Mouse (Mus musculus): ENCODE data around the gene Hal. TPM values are rescaled to one million over a fixed set of nuclear protein-coding genes. Genes with fewer than 3 reads are reported as not detected.

The Hal gene
- polyA plus RNA-seq, 1 experiment from 2014 or later: not detected

- 91% methylated on average over 4 of the region's 4 CpGs for WGBS
Measured at GRCm38 (mm10) chr10:93518186-93518585, 29.6 kb downstream of the Hal start.

DNA sequence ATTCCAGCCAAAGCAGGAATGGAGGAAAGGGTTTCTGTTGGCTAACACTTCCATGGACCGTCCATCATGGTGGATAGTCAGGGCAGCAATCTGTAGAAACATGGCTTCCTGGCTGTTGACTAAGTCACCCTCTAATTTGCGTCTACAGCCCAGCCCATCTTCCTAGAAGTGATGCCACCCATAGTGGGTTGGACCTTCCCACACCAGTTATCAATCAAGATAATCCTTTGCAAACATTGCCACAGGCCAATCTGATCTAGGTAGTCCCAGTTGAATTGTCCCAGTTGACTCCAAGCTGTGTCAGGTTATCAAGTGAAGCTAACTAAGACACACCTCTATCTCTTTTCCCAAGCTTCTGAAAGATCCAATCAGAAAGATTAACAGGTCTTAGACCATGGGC is 30.1 kb downstream of the Hal start:
- ATAC-seq (ENCODE audit: low FRiP score, low read depth): no peak
- Histone ChIP-seq H3K4me2 (replicated peaks) (no peak overlapping the region), H3K36me3 (no peaks in the 10 kb centered on the region), H3K4me1 (no peaks in the 10 kb centered on the region), H3K9ac (replicated peaks) (no peak overlapping the region), H3K4me3 (no peak overlapping the region), H3K27me3 (no peaks in the 10 kb centered on the region), H3K9me3 (no peaks in the 10 kb centered on the region), H3K27ac (replicated peaks) (no peak overlapping the region)
- WGBS: 86% methylated on average over 2 of the region's 2 CpGs

More at GRCm38 (mm10) chr10:93518186-93518585, 29.6 kb downstream of the Hal start:
- Histone ChIP-seq H3K27ac (replicated peaks) (no peak overlapping the region), H3K36me3 (no peaks in the 10 kb centered on the region), H3K4me2 (replicated peaks) (no peak overlapping the region), H3K27me3 (no peaks in the 10 kb centered on the region), H3K4me1 (no peaks in the 10 kb centered on the region), H3K4me3 (no peak overlapping the region), H3K9ac (replicated peaks) (no peak overlapping the region), H3K9me3 (no peaks in the 10 kb centered on the region)
- ATAC-seq (ENCODE audit: low FRiP score, low read depth): no peak

GRCm38 (mm10) chr10:93519159-93519558 is 30.6 kb downstream of the Hal start:
- Histone ChIP-seq H3K36me3 (no peaks in the 10 kb centered on the region), H3K27me3 (no peaks in the 10 kb centered on the region), H3K9me3 (no peaks in the 10 kb centered on the region), H3K27ac (replicated peaks) (no peak overlapping the region), H3K4me1 (no peaks in the 10 kb centered on the region), H3K4me2 (replicated peaks) (no peak overlapping the region), H3K9ac (replicated peaks) (no peak overlapping the region), H3K4me3 (no peak overlapping the region)
- no peak for ATAC-seq (ENCODE audit: low FRiP score, low read depth)
- WGBS: 93% methylated on average over 8 of the region's 8 CpGs

GRCm38 (mm10) chr10:93519756-93520155 is 31.2 kb downstream of the Hal start:
- Histone ChIP-seq H3K27me3 (no peaks in the 10 kb centered on the region), H3K4me3 (no peak overlapping the region), H3K9ac (replicated peaks) (no peak overlapping the region), H3K27ac (replicated peaks) (no peak overlapping the region), H3K36me3 (no peaks in the 10 kb centered on the region), H3K4me1 (no peaks in the 10 kb centered on the region), H3K9me3 (no peaks in the 10 kb centered on the region), H3K4me2 (replicated peaks) (no peak overlapping the region)
- WGBS: 93% methylated on average over 5 of the region's 5 CpGs
- ATAC-seq (ENCODE audit: low FRiP score, low read depth): no peak

- WGBS: 75% methylated on average over 4 of the region's 4 CpGs
- no peaks in the 10 kb centered on the region for H3K27me3 ChIP-seq
- H3K36me3 ChIP-seq: no peaks in the 10 kb centered on the region
- no peak overlapping the region for H3K27ac ChIP-seq (replicated peaks)
- H3K9ac ChIP-seq (replicated peaks): no peak overlapping the region
- ATAC-seq (ENCODE audit: low FRiP score, low read depth): no peak
- H3K4me3 ChIP-seq: no peak overlapping the region
- no peaks in the 10 kb centered on the region for H3K4me1 ChIP-seq
- H3K9me3 ChIP-seq: no peaks in the 10 kb centered on the region
- no peak overlapping the region for H3K4me2 ChIP-seq (replicated peaks)
Measured at GRCm38 (mm10) chr10:93520994-93521393, 32.4 kb downstream of the Hal start.

DNA sequence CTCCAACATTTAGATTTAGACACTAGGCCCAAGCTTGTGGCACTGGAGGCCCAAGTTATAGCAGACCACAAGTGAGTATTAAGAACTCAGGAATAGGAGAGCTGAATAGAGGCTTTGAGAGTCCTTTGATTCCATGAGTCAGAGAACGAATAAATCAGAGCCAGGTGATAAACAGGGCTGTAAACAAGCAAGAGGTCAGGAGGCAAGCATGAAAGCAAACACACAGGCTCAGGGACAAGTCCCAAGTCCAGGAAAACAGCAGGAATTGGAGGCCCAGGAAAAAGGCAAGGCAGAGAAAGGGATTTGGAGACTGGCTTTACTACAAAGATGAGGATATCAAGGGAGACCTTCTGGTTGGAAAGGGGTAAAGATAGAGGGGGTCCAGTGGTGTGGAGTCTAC is 36.8 kb downstream of the Hal start:
- H3K27ac ChIP-seq (replicated peaks): no peak overlapping the region
- no peaks in the 10 kb centered on the region for H3K4me1 ChIP-seq
- no peak for ATAC-seq (ENCODE audit: low FRiP score, low read depth)
- H3K9ac ChIP-seq (replicated peaks): no peak overlapping the region
- no peak overlapping the region for H3K4me2 ChIP-seq (replicated peaks)
- no peaks in the 10 kb centered on the region for H3K27me3 ChIP-seq
- H3K9me3 ChIP-seq: peaks cover 6% of the 10 kb centered on the region
- H3K36me3 ChIP-seq: no peaks in the 10 kb centered on the region
- no peak overlapping the region for H3K4me3 ChIP-seq
- WGBS: 86% methylated on average over 1 of the region's 1 CpGs

GRCm38 (mm10) chr10:93538287-93538686 is 49.7 kb downstream of the Hal start:
- Histone ChIP-seq H3K9ac (replicated peaks) (no peak overlapping the region), H3K4me3 (no peak overlapping the region), H3K4me1 (peaks cover 18% of the 10 kb centered on the region), H3K9me3 (no peaks in the 10 kb centered on the region), H3K27ac (replicated peaks) (no peak overlapping the region), H3K36me3 (no peaks in the 10 kb centered on the region), H3K27me3 (peaks cover 45% of the 10 kb centered on the region), H3K4me2 (replicated peaks) (no peak overlapping the region)
- no peak for ATAC-seq (ENCODE audit: low FRiP score, low read depth)
- 94% methylated on average over 2 of the region's 2 CpGs for WGBS

DNA sequence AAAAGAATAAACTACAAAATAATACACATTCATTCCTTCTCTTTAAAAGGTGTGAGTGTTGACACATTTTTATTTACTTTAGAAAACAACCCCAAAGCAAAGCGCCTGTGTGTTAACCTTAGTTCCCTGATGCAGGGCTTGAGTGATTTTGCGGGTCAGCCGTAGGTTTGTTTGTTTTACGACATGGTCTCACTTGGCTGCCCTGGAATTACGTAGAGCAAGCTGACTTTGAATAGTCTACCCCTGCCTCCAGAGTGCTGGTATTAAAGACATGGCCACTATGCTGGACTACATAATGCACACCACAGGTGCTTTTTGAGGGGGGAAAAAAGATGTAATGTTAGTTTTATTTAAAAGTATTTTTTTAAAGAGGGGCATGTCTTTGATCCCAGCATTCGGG is 50.2 kb downstream of the Hal start:
- ATAC-seq (ENCODE audit: low FRiP score, low read depth): no peak
- Histone ChIP-seq H3K27me3 (peaks cover 45% of the 10 kb centered on the region), H3K4me1 (peaks cover 18% of the 10 kb centered on the region), H3K4me2 (replicated peaks) (no peak overlapping the region), H3K9me3 (no peaks in the 10 kb centered on the region), H3K9ac (replicated peaks) (no peak overlapping the region), H3K36me3 (no peaks in the 10 kb centered on the region), H3K27ac (replicated peaks) (no peak overlapping the region), H3K4me3 (no peak overlapping the region)
- WGBS: 59% methylated on average over 6 of the region's 6 CpGs

- no peak within 1 kb of the TSS for H3K27ac ChIP-seq (replicated peaks)
- H3K36me3 ChIP-seq: no peaks in the 10 kb centered on the region
- H3K27me3 ChIP-seq: peaks cover 35% of the 10 kb centered on the region
- H3K9ac ChIP-seq (replicated peaks): peak within 1 kb of the TSS; percentile 39; the same call in 1 of the 2 replicates
- peak within 1 kb of the TSS; percentile 56 for H3K4me2 ChIP-seq (replicated peaks)
- peaks cover 12% of the 10 kb centered on the region; the same call in 1 of the 2 replicates for H3K4me1 ChIP-seq
- peak within 1 kb of the TSS; percentile 34 for H3K4me3 ChIP-seq
- WGBS: 4% methylated on average over 35 of the region's 35 CpGs
- no peaks in the 10 kb centered on the region for H3K9me3 ChIP-seq
- peak; percentile 94 for ATAC-seq (ENCODE audit: low FRiP score, low read depth)
Measured at GRCm38 (mm10) chr10:93539775-93540430, 51.3 kb downstream of the Hal start, which contains the start of gene Amdhd1. Gene Amdhd1, minus strand, starts transcription at chr10:93540033.

GRCm38 (mm10) chr10:93540431-93541210 is 52.1 kb downstream of the Hal start, which contains the start of gene Ccdc38:
Gene Ccdc38, plus strand, starts transcription at chr10:93540632.
- ATAC-seq (ENCODE audit: low FRiP score, low read depth): 0 out of 2 replicates have a peak, but pooled peaks have one; percentile 11
- 74% methylated on average over 17 of the region's 17 CpGs for WGBS
- H3K27ac ChIP-seq (replicated peaks): no peak within 1 kb of the TSS

DNA sequence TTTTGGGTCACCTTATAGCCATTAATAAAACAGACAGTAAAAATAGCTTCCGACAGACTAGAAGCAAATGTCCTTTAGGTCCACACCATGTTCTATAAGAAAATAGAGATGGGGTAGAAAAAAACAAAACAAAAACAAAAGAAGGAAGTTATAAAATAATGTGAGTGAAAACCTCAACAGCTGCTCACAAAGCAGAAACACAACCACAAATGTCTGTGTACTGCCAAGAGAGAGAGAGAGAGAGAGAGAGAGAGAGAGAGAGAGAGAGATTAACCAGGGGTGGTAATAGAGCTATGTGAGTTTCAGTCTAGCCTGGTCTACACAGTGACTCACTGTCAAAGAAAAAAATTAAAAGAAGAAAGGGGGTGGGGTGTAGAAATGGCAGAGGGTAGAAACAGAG is 53.0 kb downstream of the Hal start:
- H3K27ac ChIP-seq (replicated peaks): no peak overlapping the region
- no peak overlapping the region for H3K4me3 ChIP-seq
- peaks cover 23% of the 10 kb centered on the region for H3K27me3 ChIP-seq
- no peaks in the 10 kb centered on the region for H3K36me3 ChIP-seq
- no peaks in the 10 kb centered on the region for H3K9me3 ChIP-seq
- H3K4me2 ChIP-seq (replicated peaks): no peak overlapping the region
- H3K4me1 ChIP-seq: peaks cover 16% of the 10 kb centered on the region; the same call in 1 of the 2 replicates
- ATAC-seq (ENCODE audit: low FRiP score, low read depth): no peak
- 84% methylated on average over 1 of the region's 1 CpGs for WGBS
- H3K9ac ChIP-seq (replicated peaks): no peak overlapping the region

More at GRCm38 (mm10) chr10:93540431-93541210, 52.1 kb downstream of the Hal start, which contains the start of gene Ccdc38:
- H3K4me3 ChIP-seq: peak within 1 kb of the TSS; percentile 34
- peak within 1 kb of the TSS; percentile 39; the same call in 1 of the 2 replicates for H3K9ac ChIP-seq (replicated peaks)
- peaks cover 13% of the 10 kb centered on the region; the same call in 1 of the 2 replicates for H3K4me1 ChIP-seq
- H3K27me3 ChIP-seq: peaks cover 28% of the 10 kb centered on the region
- no peaks in the 10 kb centered on the region for H3K9me3 ChIP-seq
- H3K4me2 ChIP-seq (replicated peaks): peak within 1 kb of the TSS; percentile 56
- H3K36me3 ChIP-seq: no peaks in the 10 kb centered on the region

GRCm38 (mm10) chr10:93542356-93542755 is 53.8 kb downstream of the Hal start:
- no peaks in the 10 kb centered on the region for H3K9me3 ChIP-seq
- H3K36me3 ChIP-seq: no peaks in the 10 kb centered on the region
- H3K9ac ChIP-seq (replicated peaks): no peak overlapping the region
- H3K4me1 ChIP-seq: peaks cover 16% of the 10 kb centered on the region; the same call in 1 of the 2 replicates
- 27% methylated on average over 4 of the region's 4 CpGs for WGBS
- H3K4me3 ChIP-seq: no peak overlapping the region
- H3K27me3 ChIP-seq: peaks cover 22% of the 10 kb centered on the region
- no peak for ATAC-seq (ENCODE audit: low FRiP score, low read depth)
- no peak overlapping the region for H3K27ac ChIP-seq (replicated peaks)
- no peak overlapping the region for H3K4me2 ChIP-seq (replicated peaks)
